Mouse (Mus musculus) lung, embryonic 14.5 days (tissue): ENCODE data around the gene Hddc3. TPM values are rescaled to one million over a fixed set of nuclear protein-coding genes. Genes with fewer than 3 reads are reported as not detected.
A peak's percentile ranks its signal among the peaks of the same experiment; 100 is the strongest.

Source experiments
- ATAC-seq: fragments of 200-750 bp; cut with Nextera tagmentation; 2 replicates; pipeline ENCODE4 v1.8.0; 2017; ENCODE audit warnings: mild to moderate bottlenecking, moderate TSS enrichment, moderate library complexity; ENCODE audit not compliant: insufficient read depth
- DNase-seq: peaks from one replicate; pipeline ENCODE4 v3.0.0-alpha.2; 2015
- H3K27ac ChIP-seq: fragments of 300-500 bp; sonication (generic); 2 replicates; pipeline ENCODE4 v1.5.1; 2014; ENCODE audit warnings: low read depth, mild to moderate bottlenecking, moderate library complexity
- H3K27me3 ChIP-seq: fragments of 300-500 bp; sonication (generic); 2 replicates; pipeline ENCODE4 v1.6.1; 2014; ENCODE audit warnings: low read length, control low read depth; ENCODE audit not compliant: insufficient read depth
- H3K36me3 ChIP-seq: fragments of 300-500 bp; sonication (generic); 2 replicates; pipeline ENCODE4 v1.6.1; 2014; ENCODE audit warnings: control low read depth; ENCODE audit not compliant: insufficient read depth
- H3K4me1 ChIP-seq: fragments of 300-500 bp; sonication (generic); 2 replicates; pipeline ENCODE4 v1.6.1; 2014; ENCODE audit warnings: antibody characterized with exemption, control low read depth; ENCODE audit not compliant: insufficient read depth
- H3K4me2 ChIP-seq: fragments of 300-500 bp; sonication (generic); 2 replicates; pipeline ENCODE4 v1.6.1; 2014; ENCODE audit warnings: mild to moderate bottlenecking
- H3K4me3 ChIP-seq: fragments of 300-500 bp; sonication (generic); 2 replicates; pipeline ENCODE4 v1.5.1; 2014; ENCODE audit warnings: low read depth, low read length
- H3K9ac ChIP-seq: fragments of 300-500 bp; sonication (generic); 2 replicates; pipeline ENCODE4 v1.6.1; 2014
- H3K9me3 ChIP-seq: fragments of 300-500 bp; sonication (generic); 2 replicates; pipeline ENCODE4 v1.6.1; 2016; ENCODE audit warnings: low read depth, low read length, control low read depth
- CTCF ChIP-seq: IDR thresholded peaks from 2 replicates; pipeline ENCODE4 v1.5.1; 2016; ENCODE audit warnings: antibody characterized with exemption, low read depth
- WGBS: fragments of 180-500 bp; shearing (Covaris S2); extraction: QIAGEN DNeasy Blood & Tissue Kit; methylation state at CpG from one replicate; pipeline ENCODE4 v1.1.7; 2014; 5-methylcytosine and 5-hydroxymethylcytosine counted together
- polyA plus RNA-seq: library from polyadenylated mRNA; unstranded; fragments of >200 nt; fragmentation: Nextera tagmentation; extraction: Ambion mirVana; gene quantifications from 2 replicates; pipeline ENCODE4 v1.2.1, GENCODE M21; 2014

The Hddc3 gene
- polyA plus RNA-seq, result 17.2 and 17.9 TPM in 2 replicates

GRCm38 (mm10) chr7:80342858-80343257 is at the start of gene Hddc3:
Hddc3 (plus strand) TSS chr7:80343104.
- H3K27me3 ChIP-seq, result no peaks in the 10 kb centered on the region
- H3K9me3 ChIP-seq, result no peaks in the 10 kb centered on the region
- peak within 1 kb of the TSS; percentile 52 for H3K4me3 ChIP-seq
- peak; percentile 82 for TF ChIP-seq CTCF
- H3K4me1 ChIP-seq, result peaks cover 17% of the 10 kb centered on the region; the same call in 1 of the 2 replicates
- H3K36me3 ChIP-seq, result 0 out of 2 replicates have a peak, but pooled peaks cover 3% of the 10 kb centered on the region
- H3K9ac ChIP-seq, result peak within 1 kb of the TSS; percentile 77
- ATAC-seq (peak; percentile 18; the same call in 1 of the 2 replicates), DNase-seq (peak; percentile 99)
- H3K27ac ChIP-seq, result no peak within 1 kb of the TSS
- peak within 1 kb of the TSS; percentile 89 for H3K4me2 ChIP-seq
- 1% methylated on average over 25 of the region's 25 CpGs for WGBS

DNA sequence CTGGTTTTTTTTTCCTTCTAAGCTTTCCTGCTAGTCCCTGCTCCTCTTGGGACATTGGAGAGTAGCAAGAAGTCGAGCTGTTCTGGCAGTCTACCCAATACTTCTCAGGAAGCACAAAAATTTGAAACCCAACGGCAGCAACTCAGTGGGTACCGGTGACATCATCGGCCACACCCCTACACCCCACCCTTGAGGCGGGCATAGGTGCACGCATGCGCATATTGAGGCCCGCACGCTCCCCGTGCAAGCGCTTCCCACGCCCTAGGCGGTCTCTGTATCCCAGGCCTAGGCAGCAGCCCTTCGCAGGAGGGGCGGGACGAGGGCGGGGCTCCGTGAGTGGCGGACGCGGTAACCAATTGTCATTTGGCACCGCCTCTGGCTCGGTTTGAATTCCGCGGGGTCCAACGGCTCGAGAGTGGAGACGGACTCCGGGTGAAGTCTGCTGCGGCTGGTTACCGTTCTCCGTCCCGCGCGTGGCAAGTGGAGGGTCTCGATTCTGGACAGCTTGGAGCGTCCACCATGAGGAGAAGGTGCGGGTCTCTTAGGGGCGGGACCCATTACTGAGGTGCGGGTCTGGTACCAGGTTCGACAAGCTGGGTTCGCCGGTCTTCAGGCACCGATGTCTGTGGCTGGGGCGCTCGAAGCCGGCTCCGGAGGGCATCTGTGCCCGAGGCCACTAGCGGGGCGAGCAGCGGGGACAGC is 48.7 kb upstream of the Hddc3 start, which contains the start of gene Prc1:
Gene Prc1 (plus strand): TSS at position 389 of the 702 bp plus-strand sequence.
- Histone ChIP-seq H3K27ac (peak within 1 kb of the TSS; percentile 92), H3K9ac (peak within 1 kb of the TSS; percentile 86), H3K4me2 (peak within 1 kb of the TSS; percentile 73), H3K36me3 (peaks cover 22% of the 10 kb centered on the region), H3K4me3 (peak within 1 kb of the TSS; percentile 92), H3K27me3 (no peaks in the 10 kb centered on the region), H3K4me1 (peaks cover 7% of the 10 kb centered on the region; the same call in 1 of the 2 replicates), H3K9me3 (no peaks in the 10 kb centered on the region)
- TF ChIP-seq CTCF, result no peak
- under 1% methylated on average over 52 of the region's 52 CpGs for WGBS
- DNase-seq, result peak; percentile 99
- peak; percentile 99 for ATAC-seq

GRCm38 (mm10) chr7:80294764-80295648 is 47.9 kb upstream of the Hddc3 start:
- peak overlapping the region; percentile 92 for H3K27ac ChIP-seq
- TF ChIP-seq CTCF, result no peak
- peak; percentile 64 for DNase-seq
- peaks cover 27% of the 10 kb centered on the region for H3K36me3 ChIP-seq
- H3K27me3 ChIP-seq, result no peaks in the 10 kb centered on the region
- no peaks in the 10 kb centered on the region for H3K9me3 ChIP-seq
- H3K4me3 ChIP-seq, result peak overlapping the region; percentile 92
- peak; percentile 68 for ATAC-seq
- peaks cover 7% of the 10 kb centered on the region; the same call in 1 of the 2 replicates for H3K4me1 ChIP-seq
- peak overlapping the region; percentile 86 for H3K9ac ChIP-seq
- peak overlapping the region; percentile 73 for H3K4me2 ChIP-seq
- WGBS, result 6% methylated on average over 37 of the region's 37 CpGs

- Histone ChIP-seq H3K4me3 (no peak overlapping the region), H3K27ac (no peak overlapping the region), H3K9me3 (no peaks in the 10 kb centered on the region), H3K27me3 (no peaks in the 10 kb centered on the region), H3K4me2 (peak overlapping the region; percentile 73), H3K4me1 (peaks cover 7% of the 10 kb centered on the region; the same call in 1 of the 2 replicates), H3K9ac (no peak overlapping the region), H3K36me3 (peaks cover 27% of the 10 kb centered on the region)
- ATAC-seq, result no peak
- no peak for DNase-seq
- TF ChIP-seq CTCF, result no peak
- WGBS, result 90% methylated on average over 6 of the region's 6 CpGs
Observed at GRCm38 (mm10) chr7:80296462-80296861, 46.4 kb upstream of the Hddc3 start.

- no peak overlapping the region for H3K4me2 ChIP-seq
- ATAC-seq, result no peak
- peak overlapping the region; percentile 18; the same call in 1 of the 2 replicates for H3K9ac ChIP-seq
- no peaks in the 10 kb centered on the region for H3K27me3 ChIP-seq
- no peak overlapping the region for H3K27ac ChIP-seq
- no peak overlapping the region for H3K4me3 ChIP-seq
- H3K36me3 ChIP-seq, result peaks cover 33% of the 10 kb centered on the region
- WGBS, result 82% methylated on average over 3 of the region's 3 CpGs
- no peaks in the 10 kb centered on the region for H3K9me3 ChIP-seq
- no peak for TF ChIP-seq CTCF
- no peak for DNase-seq
- H3K4me1 ChIP-seq, result peaks cover 7% of the 10 kb centered on the region; the same call in 1 of the 2 replicates
Observed at GRCm38 (mm10) chr7:80297041-80297440, 45.9 kb upstream of the Hddc3 start.

- peaks cover 48% of the 10 kb centered on the region for H3K36me3 ChIP-seq
- H3K27me3 ChIP-seq, result no peaks in the 10 kb centered on the region
- H3K4me3 ChIP-seq, result no peak overlapping the region
- no peak overlapping the region for H3K27ac ChIP-seq
- H3K9me3 ChIP-seq, result no peaks in the 10 kb centered on the region
- no peak overlapping the region for H3K9ac ChIP-seq
- no peak overlapping the region for H3K4me2 ChIP-seq
- 87% methylated on average over 4 of the region's 4 CpGs for WGBS
- no peak for TF ChIP-seq CTCF
- DNase-seq (no peak), ATAC-seq (no peak)
- peaks cover 7% of the 10 kb centered on the region; the same call in 1 of the 2 replicates for H3K4me1 ChIP-seq
Observed at GRCm38 (mm10) chr7:80298754-80299153, 44.1 kb upstream of the Hddc3 start.

DNA sequence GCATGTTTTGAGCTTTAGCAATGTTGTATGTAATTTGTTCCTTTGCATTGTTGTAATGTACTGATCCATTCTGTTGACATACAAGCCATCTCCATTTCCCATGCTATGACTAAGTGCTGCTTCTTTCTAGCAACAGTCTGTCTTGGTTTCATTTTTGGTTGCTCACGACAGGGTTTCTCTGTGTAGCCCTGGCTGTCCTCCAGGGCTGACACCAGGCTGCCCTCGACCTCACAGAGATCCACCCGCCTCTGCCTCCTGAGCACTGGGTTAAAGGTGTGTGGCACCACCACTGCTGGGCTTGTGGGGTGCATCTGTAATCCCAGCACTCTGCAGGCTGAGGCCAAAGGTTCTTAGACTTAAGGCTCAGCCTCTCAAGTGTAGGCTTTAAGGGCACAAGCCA is 43.3 kb upstream of the Hddc3 start:
- Histone ChIP-seq H3K4me1 (peaks cover 7% of the 10 kb centered on the region; the same call in 1 of the 2 replicates), H3K4me2 (no peak overlapping the region), H3K27ac (no peak overlapping the region), H3K27me3 (no peaks in the 10 kb centered on the region), H3K4me3 (no peak overlapping the region), H3K9me3 (no peaks in the 10 kb centered on the region), H3K9ac (no peak overlapping the region), H3K36me3 (peaks cover 56% of the 10 kb centered on the region)
- WGBS, result 87% methylated on average over 3 of the region's 3 CpGs
- DNase-seq (no peak), ATAC-seq (no peak)
- no peak for TF ChIP-seq CTCF
